Mouse (Mus musculus): Measurements from ENCODE around the gene Dedd2. TPM values are rescaled to one million over a fixed set of nuclear protein-coding genes. Genes with fewer than 3 reads are reported as not detected.

The Dedd2 gene
- total RNA-seq, 2 experiments from 2014 or later = 9.3 to 9.4 TPM

- DNase-seq = no peak
- intact Hi-C loops (cut with DNase I) = no loop called here
- Histone ChIP-seq H3K4me3 (no peak overlapping the region), H3K27ac (no peak overlapping the region)
- TF ChIP-seq CTCF (IDR thresholded peaks at IDR 0.05) = no peak
These were observed 69.4 kb downstream of the Dedd2 start for GRCm38 (mm10) chr7:25151009-25151408.

- DNase-seq = no peak
- Histone ChIP-seq H3K27ac (no peak overlapping the region), H3K4me3 (no peak overlapping the region)
- TF ChIP-seq CTCF (IDR thresholded peaks at IDR 0.05) = no peak
- intact Hi-C loops (cut with DNase I) = no loop called here
These were observed 70.2 kb downstream of the Dedd2 start for GRCm38 (mm10) chr7:25150151-25150663.

Small RNA genes lying within 50 kb of the gene (microRNA-seq; reads per million reads assigned to microRNA genes)
- gene Mir7048 = not detected

Other genes with a start within 250 kb of the Dedd2 start
- 100 to 1,000 TPM; 231 to 243 TPM for gene Rabac1, start 247.9 kb downstream of the Dedd2 start, total RNA-seq (2021)
- not detected for gene Atp1a3, start 214.7 kb downstream of the Dedd2 start, total RNA-seq (2021)
- gene Grik5, start 148.3 kb downstream of the Dedd2 start, total RNA-seq (2021) = 1 to 10 TPM; 2.4 to 3.1 TPM
- 1 to 10 TPM; 7.2 to 9.2 TPM for gene Zfp574, start 148.0 kb downstream of the Dedd2 start, total RNA-seq (2021)
- gene Pou2f2, start 40.9 kb downstream of the Dedd2 start, total RNA-seq (2021) = under 1 TPM; 0.08 to 0.13 TPM
- 1 to 10 TPM; 5.5 to 6.1 TPM for gene Zfp526, start 810 bp upstream of the Dedd2 start, total RNA-seq (2021)
- gene Gsk3a, start 17.2 kb upstream of the Dedd2 start, total RNA-seq (2021) = 10 to 100 TPM; 74.1 to 77.4 TPM
- 1 to 10 TPM; 5.4 to 7.4 TPM for gene Erf, start 30.1 kb upstream of the Dedd2 start, total RNA-seq (2021)
- 10 to 100 TPM; 37.0 to 40.4 TPM for gene Cic, start 47.1 kb upstream of the Dedd2 start, total RNA-seq (2021)
- under 1 TPM; 0.38 to 0.86 TPM for gene Pafah1b3, start 77.4 kb upstream of the Dedd2 start, total RNA-seq (2021)
- not detected for gene Prr19, start 80.8 kb upstream of the Dedd2 start, total RNA-seq (2021)
- not detected for gene Tmem145, start 85.5 kb upstream of the Dedd2 start, total RNA-seq (2021)
- gene Megf8, start 96.5 kb upstream of the Dedd2 start, total RNA-seq (2021) = 10 to 100 TPM; 16.9 to 19.6 TPM
- gene Cnfn, start 149.1 kb upstream of the Dedd2 start, total RNA-seq (2021) = not detected
- 10 to 100 TPM; 13.4 to 17.9 TPM for gene Lipe, start 178.1 kb upstream of the Dedd2 start, total RNA-seq (2021)
- not detected for gene Cxcl17, start 192.3 kb upstream of the Dedd2 start, total RNA-seq (2021)

Measured in gastrocnemius, adult 2 months (tissue).